Mouse (Mus musculus) CD4-positive, CD25-positive, alpha-beta regulatory T cell, adult 4 months (primary cell): Measurements from ENCODE around the gene Dchs1. TPM values are rescaled to one million over a fixed set of nuclear protein-coding genes. Genes with fewer than 3 reads are reported as not detected.

Source experiments
- ATAC-seq: one replicate; pipeline ENCODE4 v1.8.0; 2017
- polyA plus RNA-seq, 2 experiments: library from polyadenylated mRNA; unstranded; fragments of 100-300 nt; shearing (Covaris generic); gene quantifications; one replicate each; pipeline ENCODE4 v1.2.1; 2017

The Dchs1 gene
- not detected for polyA plus RNA-seq

DNA sequence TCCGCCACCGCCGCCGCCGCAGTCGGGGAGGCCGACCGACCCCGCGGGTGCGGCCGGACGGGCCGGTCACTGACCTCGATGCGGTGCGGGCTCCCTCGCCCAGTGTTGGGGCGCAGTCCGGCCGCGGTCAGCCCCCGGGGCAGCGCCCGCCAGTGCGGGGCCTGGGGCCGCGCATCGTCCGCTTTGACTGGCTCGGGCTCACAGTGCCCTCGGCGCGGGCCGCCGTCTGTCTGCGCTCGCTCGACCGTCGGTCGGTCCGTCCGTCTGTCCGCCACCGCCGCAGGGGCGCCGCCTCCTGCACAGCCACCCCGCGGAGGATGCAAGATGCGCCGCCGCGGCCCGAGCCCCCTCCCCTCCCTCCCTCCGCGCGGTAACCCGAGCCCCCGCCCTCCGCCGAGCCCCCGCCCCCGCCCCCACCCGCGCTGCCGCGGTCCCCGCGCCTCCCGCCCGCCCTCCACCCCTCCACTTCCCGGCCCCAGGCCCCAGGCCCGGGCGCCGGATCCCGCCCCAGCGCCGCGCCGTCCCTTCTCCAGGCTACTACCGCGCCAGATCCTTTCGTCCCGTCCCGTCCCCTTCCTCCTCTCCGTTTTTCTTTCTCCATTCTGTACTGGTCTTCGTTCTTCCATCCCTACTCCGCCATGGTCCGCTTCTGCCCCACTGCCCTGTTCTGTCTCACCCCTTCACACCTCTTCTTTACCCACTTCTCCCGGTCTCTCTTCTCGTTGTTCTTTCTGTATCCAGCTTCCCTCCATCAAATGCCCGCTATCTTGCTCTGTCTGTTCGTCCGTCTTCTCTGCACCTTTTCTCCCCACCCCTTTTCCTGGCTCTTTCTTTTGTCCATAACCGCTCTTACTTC, at the start of gene Dchs1:
Gene Dchs1, minus strand, starts transcription at position 370 of the 856 bp plus-strand sequence.
- ATAC-seq, result peak; percentile 49

DNA sequence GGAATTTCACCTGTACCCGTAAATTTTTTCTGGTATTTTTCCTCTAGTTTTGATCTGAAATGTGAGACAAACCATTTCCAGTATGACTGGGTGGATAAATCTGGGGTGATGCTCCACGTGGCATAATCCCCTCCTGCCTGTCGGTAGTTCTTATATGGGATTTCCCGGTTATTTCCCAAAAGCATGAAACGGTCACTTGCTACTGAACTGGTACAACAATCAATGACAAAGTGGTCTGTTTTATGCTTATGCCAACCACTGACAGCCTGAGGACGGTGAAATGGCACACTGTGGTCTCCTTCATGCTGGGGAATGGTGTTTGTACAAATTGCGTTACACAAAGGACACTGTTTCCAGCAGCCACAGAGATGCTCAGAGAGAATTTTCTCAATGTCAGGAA, 36.8 kb upstream of the Dchs1 start:
- no peak for ATAC-seq

DNA sequence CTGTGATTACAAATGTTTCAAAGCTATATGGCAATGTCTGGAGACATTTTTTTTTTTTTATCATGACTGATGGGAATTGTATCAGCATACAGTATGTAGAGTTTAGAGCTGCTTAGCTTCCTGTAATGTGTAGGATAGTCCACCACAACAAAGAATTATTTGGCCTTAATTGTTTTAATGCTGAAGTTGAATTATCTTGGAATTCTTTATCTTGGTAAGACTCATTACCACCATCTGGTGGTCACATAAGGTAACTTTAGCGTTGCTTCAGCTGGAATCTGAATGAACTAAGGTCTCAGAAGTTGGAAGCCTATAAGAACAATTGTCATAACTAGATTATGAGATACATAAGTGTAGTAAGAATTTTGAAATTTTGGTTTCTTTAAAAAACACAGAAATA, 31.0 kb upstream of the Dchs1 start:
- ATAC-seq, result peak; percentile 54

DNA sequence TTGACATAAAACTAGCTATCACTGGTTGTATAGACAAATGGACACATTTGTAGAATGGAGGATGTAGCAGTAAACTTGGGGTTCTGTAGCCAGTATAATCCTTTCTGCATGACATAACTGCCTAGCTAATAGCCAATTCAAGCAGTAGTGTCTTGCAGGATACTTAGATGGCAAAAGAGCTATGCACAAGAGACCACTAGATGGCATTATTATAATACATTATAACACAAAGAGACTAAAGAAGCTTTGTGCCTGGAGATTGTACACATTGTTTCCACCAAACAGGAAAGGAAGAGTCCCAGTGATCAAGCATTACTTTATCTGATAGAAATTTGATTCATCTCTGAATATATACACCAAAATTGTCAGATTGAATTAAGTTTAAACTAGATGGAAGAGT, 29.3 kb upstream of the Dchs1 start:
- ATAC-seq, result peak; percentile 76

DNA sequence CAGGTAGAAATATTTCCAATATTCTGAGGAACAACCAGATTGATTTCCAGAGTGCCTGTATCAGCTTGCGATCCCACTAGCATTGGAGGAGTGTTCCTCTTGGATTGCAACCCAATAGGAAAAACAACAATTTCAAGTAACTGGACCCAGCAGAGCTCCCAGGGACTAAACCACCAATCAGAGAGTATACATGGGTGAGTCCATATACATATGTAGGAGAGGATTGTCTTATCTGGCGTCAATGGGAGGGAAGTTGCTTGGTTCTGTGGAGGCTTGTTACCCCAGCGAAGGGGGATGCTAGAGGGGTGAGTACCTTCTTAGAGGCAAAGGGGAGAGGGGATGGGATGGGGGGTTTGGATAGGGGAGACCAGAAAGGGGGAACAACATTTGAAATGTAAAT, 25.9 kb upstream of the Dchs1 start:
- ATAC-seq, result no peak

DNA sequence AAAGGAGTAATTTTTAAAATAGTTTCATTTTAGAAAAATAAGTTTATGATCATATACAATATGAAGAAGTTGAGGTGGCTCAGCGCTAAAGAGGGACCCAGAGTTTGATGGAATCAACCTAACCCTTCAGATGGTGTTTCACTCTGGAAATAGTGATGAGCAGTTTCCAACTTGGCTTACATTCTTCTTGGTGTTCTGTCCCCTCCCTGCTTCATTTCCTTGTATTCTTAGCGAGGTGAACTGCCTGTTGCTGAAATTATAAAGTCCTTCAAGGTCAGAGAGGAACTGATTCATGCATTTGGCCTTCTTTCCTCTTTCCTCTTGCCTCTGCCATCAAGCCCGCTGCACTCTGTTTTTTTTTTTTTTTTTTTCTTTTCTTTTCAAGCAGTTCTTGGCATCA, 25.1 kb upstream of the Dchs1 start:
- ATAC-seq, result no peak

DNA sequence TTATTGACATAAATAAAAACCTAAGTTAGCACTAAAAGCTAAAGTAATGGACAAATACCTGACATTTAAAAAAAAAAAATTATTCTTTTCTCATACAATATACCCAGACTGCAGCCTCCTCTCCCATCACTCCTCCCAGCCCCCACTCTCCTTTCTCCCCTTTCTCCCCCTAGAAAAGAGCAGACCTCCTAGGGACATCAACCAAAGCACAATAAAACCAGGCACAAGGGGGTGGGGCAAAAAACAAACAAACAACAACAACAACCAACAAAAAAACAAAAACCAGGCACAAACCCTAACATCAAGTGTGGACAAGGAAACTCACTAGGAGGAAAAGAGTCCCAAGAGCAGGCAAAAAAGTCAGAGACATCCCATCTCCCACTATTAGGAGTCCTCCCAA, 24.1 kb upstream of the Dchs1 start:
- no peak for ATAC-seq

DNA sequence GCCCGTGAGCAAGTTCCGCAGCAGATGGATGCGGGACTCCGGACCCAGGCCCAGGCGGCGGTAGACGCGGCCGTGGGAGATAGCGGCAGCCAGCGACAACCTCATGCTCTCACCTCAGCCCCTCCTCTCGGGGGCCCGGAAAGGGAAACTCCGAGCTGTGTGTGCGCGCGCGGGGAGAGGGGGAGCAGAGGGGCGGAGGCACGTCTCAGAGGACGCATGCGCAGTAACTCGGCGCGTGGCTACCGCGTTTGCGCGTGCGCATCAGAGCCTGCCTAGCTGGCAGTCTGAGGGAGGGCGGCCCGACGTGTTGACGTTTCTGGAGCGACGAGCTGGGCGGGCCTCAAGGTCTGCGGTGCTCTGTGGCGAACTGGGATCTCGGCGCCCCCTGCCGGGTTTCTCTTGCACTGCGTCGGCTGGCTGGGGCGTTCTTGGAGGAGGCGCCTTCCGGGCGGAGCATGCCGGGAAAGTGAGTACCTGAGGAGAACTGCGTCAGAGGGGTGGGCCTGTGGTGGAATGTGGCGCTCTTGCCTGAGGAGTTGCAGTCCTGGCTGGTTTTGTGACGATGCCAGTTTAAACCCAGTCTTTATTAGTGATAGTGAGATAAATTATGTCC, 23.5 kb upstream of the Dchs1 start, which contains the start of gene Mrpl17:
Gene Mrpl17, minus strand, starts transcription at position 223 of the 613 bp plus-strand sequence.
- peak; percentile 92 for ATAC-seq

DNA sequence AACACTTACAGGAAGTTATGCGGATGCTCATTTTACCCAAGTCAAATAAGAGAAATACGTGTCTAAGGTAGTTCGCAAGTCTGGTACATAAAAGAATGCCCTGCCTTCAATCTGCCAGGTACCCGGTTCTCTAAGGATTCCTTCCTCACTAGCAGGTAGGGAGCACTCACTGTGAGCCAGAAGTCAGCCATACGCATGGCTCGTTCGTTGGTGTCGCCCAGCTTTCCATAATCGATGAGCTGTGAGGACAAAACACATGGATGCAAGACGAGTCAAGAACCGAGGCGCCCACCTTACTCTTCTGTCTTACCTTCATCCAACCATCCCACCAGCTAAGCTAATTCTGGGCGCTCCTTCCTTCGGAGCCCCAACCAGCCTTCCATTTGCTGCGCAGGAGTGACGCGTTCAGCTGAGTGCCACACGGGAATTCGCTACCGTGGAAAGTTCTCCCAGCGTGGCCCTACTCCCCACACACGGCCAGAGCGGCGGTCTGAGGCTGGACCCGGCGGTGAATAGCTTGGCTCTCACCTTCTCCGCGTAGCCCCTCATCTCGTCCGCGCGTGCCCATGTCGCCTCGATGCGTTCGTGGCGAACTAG, 22.9 kb upstream of the Dchs1 start:
- ATAC-seq, result peak; percentile 4

DNA sequence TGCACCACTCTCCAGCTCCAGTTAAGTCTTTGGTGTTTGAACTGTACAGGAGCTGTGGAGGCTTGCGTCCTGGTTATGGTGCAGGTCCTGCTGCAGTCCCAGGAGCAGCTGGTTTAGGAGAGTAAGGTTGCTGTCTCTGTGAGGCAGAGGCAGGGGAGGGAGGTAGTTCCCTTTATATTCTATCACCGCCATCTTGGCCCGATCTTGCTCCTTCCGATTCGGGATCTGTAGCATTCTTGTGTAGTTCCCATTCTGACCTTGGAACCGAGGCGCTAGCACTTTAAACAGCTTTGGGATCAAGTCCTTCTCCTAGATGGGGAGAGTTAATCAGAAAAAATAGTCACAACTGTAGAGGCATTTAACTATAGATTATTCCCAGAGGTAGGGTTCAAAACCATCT, 22.4 kb upstream of the Dchs1 start:
- no peak for ATAC-seq

DNA sequence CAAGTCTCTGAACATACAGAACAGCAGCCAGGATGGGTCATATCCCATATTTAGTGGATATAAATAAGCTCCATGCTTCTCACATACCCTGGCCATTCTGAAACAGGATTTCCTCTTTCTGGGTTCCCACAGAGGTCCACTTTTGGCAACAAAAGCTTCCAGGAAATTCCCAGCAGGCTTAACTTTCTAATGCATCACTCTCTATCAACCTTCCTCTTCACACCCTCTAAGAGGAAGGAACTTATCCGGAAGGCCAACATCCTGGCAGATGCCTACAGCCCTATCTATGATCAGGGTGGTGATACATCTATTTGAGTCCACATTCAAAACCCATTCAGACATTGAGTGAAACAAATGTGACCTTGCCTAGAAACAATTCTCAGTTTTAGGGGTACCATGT, 20.9 kb upstream of the Dchs1 start:
- no peak for ATAC-seq

DNA sequence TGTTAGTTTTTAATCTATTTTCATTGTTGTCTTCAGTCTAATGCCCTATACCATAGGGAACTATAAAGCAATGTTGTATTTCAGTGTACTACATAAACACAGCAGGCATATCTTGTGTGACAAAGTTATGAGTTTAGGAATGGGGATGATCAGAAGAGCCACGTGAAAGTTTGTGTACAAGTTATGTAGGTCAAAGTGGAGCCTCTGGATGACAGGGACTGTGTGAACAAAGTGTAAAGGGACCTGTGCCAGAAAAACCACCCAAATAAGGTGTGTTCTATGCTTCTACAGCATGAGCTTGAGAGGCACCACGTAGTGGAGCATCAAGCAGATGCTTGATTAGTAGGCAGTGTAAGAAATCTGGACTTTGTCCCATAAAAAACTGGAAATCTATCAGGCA, 19.3 kb upstream of the Dchs1 start:
- no peak for ATAC-seq

DNA sequence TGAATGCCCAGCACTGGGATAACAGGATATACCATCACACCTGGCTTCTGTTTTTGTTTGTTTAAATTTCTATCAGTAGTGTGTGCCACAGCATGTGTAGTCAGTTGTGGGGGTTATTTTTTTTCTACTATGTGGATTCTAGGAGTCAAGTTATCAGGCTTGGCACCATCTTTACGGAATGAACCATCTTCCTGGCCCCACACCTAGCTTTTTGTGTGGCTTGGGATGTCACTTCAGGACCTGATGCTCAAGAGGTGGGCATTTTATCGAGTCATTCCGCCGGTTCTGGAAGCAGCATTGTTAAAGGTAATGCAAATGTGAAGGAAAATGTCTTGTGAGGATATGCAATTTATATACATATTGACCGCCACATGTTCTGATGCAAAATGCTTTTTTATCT, 18.7 kb upstream of the Dchs1 start:
- ATAC-seq, result no peak

DNA sequence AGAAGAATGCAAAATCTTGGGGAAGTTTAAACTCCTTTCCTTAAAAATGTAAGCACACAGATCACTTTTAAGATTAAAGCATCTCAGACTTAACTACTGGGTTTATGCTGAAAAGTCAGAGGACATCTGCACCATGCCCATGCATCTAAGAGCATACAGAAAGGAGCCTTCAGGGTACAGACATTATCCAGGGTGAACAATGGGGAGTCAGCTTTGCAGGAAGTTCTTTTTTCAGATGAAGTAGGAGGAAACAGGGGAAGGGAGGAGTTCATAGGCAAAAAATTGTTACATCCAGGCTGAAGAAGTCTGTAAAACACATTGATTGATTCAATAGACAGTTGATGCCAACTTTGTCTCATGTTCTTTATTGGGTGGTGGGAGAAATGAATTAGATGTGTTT, 16.0 kb upstream of the Dchs1 start:
- no peak for ATAC-seq

DNA sequence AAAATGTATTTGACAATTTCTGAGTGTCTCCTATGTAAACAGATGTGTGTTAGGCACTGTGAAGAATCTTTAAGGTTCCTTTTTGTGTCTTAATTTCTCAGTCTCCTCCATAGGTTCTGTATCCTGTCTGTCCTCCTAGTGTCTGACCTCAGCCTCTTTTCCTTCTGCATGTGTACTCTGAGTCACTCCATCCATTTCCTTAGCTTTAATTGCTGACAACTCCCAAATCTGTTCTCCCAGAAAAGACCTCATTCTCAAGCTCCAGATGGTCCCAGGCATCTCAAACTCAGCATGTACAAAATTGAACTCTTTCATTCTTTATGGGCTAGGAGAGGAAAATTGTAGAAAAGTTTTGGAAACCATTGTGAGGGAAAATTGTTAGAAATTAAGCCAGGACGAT, 15.3 kb upstream of the Dchs1 start:
- ATAC-seq, result no peak

DNA sequence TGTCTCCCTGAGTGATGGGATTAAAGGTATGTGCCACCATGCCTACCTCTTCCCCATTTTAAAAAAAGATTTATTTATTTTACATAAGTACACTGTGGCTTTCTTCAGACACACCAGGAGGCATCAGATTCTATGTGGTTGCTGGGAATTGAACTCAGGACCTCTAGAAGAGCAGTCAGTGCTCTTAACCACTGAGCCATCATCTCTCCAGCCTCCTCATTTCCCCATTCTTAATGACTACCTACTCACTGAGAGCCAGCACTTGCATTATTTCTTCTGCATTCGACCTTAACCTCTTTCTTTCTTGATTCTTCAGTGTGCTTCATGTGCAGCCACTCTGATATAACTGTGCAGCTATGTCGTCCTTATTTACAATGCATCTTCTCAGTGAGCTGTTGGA, 14.9 kb upstream of the Dchs1 start:
- ATAC-seq, result no peak

DNA sequence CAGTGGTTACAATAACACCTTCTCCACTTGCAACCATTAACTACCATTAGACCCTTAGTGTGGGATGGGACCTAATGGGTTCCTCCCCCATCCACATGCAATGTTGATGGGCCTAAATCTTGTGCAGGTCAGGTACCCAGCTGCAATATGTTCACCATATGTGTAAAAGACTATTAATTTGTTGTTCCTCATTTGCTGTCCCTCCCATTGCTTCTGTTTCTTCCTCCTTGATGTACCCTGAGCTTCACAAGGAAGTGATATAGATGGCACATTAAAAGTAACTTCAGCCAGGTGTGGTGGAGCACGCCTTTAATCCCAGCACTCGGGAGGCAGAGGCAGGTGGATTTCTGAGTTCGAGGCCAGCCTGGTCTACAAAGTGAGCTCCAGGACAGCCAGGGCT, 9.5 kb upstream of the Dchs1 start:
- no peak for ATAC-seq

DNA sequence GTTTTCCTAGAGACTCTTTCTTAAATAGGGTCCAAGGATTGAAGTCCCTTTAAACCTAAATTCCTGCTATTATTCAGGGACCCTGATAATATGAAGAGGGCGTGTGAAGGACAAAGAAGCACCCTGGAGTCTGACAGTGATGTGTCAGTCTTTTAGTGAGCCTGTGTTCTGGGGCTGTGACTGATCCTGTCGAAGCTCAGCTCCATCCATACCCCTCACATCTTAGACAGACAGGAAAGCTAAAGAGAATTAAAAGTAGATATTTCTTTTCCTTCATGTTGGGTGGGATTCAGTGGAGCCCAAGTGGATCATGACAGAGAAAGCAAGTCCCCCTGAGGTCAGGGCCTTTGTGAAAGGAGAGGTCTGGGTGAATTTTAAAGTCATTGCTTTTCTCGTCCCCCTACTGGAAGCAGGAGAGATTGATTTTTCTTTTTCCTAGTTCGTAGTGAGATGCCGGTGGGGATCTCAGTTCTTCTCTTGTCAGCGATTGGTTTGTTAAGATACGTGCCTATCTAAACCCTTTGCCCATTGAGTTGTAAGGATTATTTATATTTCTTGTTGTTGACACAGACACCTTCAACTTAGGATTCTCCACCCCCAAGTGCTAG, 8.4 kb upstream of the Dchs1 start:
- ATAC-seq, result peak; percentile 34

DNA sequence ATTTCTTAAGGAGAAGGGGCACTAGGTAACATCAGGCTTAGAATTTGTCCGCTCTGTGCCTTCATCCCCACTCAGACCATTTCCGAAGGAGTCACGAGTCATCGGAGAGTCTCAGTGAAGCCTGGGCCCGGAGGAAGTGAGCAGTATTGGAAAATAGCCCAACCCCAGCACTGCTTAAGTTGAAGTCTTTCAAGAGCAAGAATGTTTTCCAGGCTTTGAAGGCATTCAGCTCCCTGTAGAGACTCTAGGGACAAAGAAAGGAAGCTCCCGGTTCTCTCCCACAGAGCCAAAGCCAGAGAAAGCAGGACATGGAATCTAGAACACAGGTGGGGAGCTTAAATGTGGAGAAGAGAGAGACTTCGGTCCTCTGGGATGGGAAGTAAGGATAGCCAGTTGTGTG, 6.2 kb upstream of the Dchs1 start:
- ATAC-seq, result no peak

DNA sequence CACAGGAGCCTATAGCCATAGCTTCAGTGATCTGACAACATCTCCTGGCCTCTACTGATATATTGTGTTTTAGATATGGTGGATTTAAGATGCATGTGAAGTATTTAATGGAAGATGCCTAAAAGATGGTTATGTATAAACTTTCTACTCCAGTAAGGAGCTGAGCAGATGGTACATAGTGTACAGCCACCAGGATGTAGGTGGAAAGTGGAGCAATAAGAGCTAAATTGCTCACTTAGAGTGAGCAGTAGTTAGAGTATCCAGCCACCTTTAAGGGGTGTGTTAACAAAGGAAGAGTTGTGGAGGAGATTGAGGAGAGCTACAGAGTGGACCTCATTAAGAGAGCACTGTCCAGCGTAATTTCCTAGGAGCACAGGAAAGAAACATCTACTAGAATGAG, 3.7 kb upstream of the Dchs1 start:
- no peak for ATAC-seq

DNA sequence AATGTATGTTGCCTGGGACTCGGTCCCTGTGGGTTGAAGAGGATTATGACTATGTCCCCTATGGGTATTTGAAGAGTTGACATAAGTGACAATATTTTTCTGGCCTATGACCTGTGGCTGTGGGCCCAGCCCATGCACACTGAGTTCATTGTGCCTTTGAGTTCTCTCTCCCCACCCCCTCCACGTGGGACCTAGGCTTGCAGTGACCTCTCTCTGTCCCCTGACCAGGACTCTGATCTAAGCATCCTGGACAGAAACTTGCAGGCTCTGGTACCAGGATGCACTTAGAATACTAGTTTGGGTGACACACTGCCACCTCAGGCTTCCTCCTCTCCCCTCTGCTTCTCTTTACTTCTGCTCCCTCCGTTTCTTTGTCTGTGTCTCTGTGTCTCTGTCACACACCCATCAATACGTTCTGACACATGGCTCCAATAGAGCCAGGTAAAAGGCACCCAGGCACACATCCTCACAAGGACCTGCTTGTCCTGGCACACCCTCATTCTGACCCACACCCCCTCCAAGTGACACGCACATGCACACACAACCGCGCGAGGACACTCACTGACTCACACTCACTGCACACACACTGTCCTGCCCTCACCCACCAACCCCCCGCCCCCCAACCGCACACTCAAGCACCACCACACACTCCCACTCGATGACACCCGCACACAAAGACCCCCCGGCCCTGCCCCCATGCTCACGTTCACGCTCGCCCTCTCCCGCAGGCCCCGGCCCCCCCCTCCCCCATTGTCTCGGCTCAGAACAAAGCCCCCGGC, 759 bp downstream of the Dchs1 start:
- ATAC-seq, result no peak

DNA sequence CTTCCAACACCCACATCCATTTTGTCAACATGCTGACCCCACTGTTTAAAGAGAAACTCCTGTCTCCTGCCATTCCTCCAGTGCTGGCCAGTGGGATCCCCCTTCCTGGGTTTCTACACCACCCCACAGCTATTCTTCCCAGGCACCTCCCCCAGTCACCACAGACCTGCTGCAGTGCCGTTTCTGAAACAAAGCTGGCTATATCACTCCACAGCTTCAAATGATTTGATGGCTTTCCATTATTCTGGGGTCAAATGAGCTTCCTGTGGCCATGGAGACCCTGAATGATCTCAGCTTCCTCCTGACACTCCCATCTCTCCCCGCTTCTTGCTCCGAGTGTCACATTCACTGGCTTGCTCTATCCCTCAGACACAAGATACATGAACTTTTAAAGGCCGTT, 2.9 kb downstream of the Dchs1 start:
- ATAC-seq, result no peak

DNA sequence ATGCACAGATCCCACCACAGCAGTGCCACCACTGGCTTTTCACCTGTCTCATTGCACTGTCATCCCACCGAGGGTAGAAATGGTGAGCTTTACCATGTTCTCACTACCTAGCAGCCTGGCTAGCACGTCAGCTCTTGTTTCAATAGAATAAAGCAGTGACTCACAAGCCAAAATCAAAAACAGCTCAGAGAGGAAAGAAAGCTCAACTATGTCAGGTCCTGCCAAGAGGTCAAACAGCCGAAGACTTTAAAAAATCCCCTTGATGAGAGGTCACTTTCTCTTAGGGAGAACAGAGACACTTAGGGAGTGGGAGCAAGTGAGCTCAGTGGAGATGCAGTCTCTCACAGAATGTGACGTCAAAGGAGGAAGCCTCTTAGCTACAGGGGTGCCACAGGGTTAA, 3.6 kb downstream of the Dchs1 start:
- ATAC-seq, result no peak
